Comparison of ENCODE assay signal across 7 mouse cellular contexts in the genomic region with DNA sequence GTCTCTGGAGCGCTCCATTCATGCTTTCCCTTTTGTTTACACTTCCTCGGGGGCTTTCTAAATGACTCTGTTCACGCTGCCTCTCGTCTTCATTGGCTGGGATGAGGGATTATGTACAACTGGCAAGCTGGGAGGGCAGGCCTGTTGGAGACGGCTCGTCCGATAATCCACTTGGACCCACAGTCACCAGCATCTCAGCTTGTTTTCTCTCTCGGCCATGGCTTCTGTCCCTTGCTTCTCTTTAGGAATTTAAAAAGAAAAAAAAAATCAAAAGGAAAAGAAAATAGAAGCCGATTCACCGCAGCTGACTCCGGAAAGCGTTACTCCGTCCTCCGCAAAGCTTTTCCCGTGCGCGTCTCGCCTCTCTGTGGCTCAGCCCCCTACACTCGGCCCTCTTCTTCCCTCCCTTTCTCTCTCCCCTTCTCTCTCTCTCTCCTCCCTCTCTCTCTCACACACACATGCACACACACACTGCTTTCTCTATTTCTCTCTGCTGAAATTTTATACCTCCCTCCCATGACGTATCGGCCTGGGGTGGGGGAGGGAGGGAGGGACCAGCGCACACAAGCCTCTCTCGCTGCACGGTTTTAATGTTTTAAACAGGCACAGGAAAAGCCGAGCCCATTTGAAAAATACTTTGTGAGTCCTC. TPM values are rescaled to one million over a fixed set of nuclear protein-coding genes. Genes with fewer than 3 reads are reported as not detected.
DNase-seq lines count a peak whose midpoint lies in the region; ATAC-seq and TF ChIP-seq lines count a peak whose summit lies in the region.

A gene (minus strand): TSS at position 489 of the 649 bp plus-strand sequence.

- peaks cover 30% of the 10 kb centered on the region for H3K4me1 ChIP-seq in G1E (ENCODE audit: insufficient read depth, low read depth, low read length)
- H3K4me1 ChIP-seq in intestine, embryonic 16.5 days (ENCODE audit: control insufficient read depth, insufficient read depth, low read length) = peaks cover 17% of the 10 kb centered on the region
- peaks cover 23% of the 10 kb centered on the region for H3K4me1 ChIP-seq in olfactory bulb, adult 2 months (ENCODE audit: control insufficient read depth, insufficient read depth, low read length)

- H3K4me2 ChIP-seq in intestine, embryonic 16.5 days (ENCODE audit: low read depth, low read length) = peak within 1 kb of the TSS; percentile 89

- no peaks in the 10 kb centered on the region for H3K9me3 ChIP-seq in G1E (replicated peaks)
- H3K9me3 ChIP-seq in intestine, embryonic 16.5 days (ENCODE audit: control insufficient read depth, low read length) = no peaks in the 10 kb centered on the region

- peak; percentile 29; the same call in 1 of the 2 replicates for TF ChIP-seq POLR2A in olfactory bulb, adult 2 months (IDR thresholded peaks at IDR 0.05; ENCODE audit: insufficient read depth, low read depth, low read length)

- H3K36me3 ChIP-seq in G1E (replicated peaks) = no peaks in the 10 kb centered on the region
- no peaks in the 10 kb centered on the region for H3K36me3 ChIP-seq in intestine, embryonic 16.5 days (ENCODE audit: control insufficient read depth, insufficient read depth, low read length)

- peak within 1 kb of the TSS; percentile 95 for H3K27ac ChIP-seq in intestine, embryonic 16.5 days (ENCODE audit: low read length)
- H3K27ac ChIP-seq in olfactory bulb, adult 2 months (ENCODE audit: insufficient read depth, low read depth, low read length) = peak within 1 kb of the TSS; percentile 87

- TF ChIP-seq CTCF in G1E (IDR thresholded peaks at IDR 0.05; ENCODE audit: low read depth, low read length) = no peak
- TF ChIP-seq CTCF in olfactory bulb, adult 2 months (IDR thresholded peaks at IDR 0.05; ENCODE audit: insufficient read depth, low read depth, low read length) = no peak

- peak within 1 kb of the TSS; percentile 74 for H3K9ac ChIP-seq in intestine, embryonic 16.5 days (ENCODE audit: low read depth, low read length)

- WGBS in intestine, embryonic 16.5 days = under 1% methylated on average over 25 of the region's 25 CpGs
- 2% methylated on average over 25 of the region's 25 CpGs for WGBS in olfactory bulb, adult 2 months

- ATAC-seq in G1E (ENCODE audit: extremely low read depth, insufficient number of reproducible peaks, low FRiP score, poor library complexity, severe bottlenecking) = peak; percentile 41
- ATAC-seq in intestine, embryonic 16.5 days = peak; percentile 75

- DNase-seq in A20 (ENCODE audit: low read depth, low spot score) (peak; percentile 60), G1E (ENCODE audit: low spot score) (peak; percentile 62)
- DNase-seq in cerebellum, postnatal 14 days = peak; percentile 36 to 55
- peak; percentile 39 to 58 for DNase-seq in gastrocnemius, postnatal 4 days (ENCODE audit: low spot score in 2 of 2)
- DNase-seq in lung, adult 18-20 months = peak; percentile 53 to 64

- peaks cover 65% of the 10 kb centered on the region for H3K27me3 ChIP-seq in G1E (ENCODE audit: insufficient read depth, low read length)
- H3K27me3 ChIP-seq in intestine, embryonic 16.5 days (replicated peaks; ENCODE audit: control insufficient read depth, insufficient read depth, low read length) = no peaks in the 10 kb centered on the region

- peak within 1 kb of the TSS; percentile 69 for H3K4me3 ChIP-seq in G1E (ENCODE audit: low read depth, low read length)
- peak within 1 kb of the TSS; percentile 60 for H3K4me3 ChIP-seq in intestine, embryonic 16.5 days (ENCODE audit: low read length)
- peak within 1 kb of the TSS; percentile 80 for H3K4me3 ChIP-seq in olfactory bulb, adult 2 months (ENCODE audit: insufficient read depth, low read depth, low read length)

RNA-seq across cellular contexts. Expression of the gene that starts here (rescaled TPM):
- 0.75 and 0.83 TPM in 2 replicates for total RNA-seq in G1E (2014; fragmentation: Nextera tagmentation)
- total RNA-seq in G1E (2017) = 0.44 and 0.99 TPM in 2 replicates
- 0.14 and 0.15 TPM in 2 replicates for polyA plus RNA-seq in G1E (2012)
- 10 to 100 TPM; 60.7 to 62.6 TPM for total RNA-seq in gastrocnemius, postnatal 4 days (2021)
- polyA plus RNA-seq in intestine, embryonic 16.5 days (2015; fragmentation: Nextera tagmentation; extraction: Ambion mirVana) = 19.0 and 20.6 TPM in 2 replicates
- not detected in 2 replicates for polyA plus RNA-seq in olfactory bulb, adult 2 months (2012; ENCODE audit: insufficient read depth, insufficient read length, low replicate concordance, missing spikeins)

Comparison
In these comparisons a context has a peak if more than half of its experiments do, and no peak if none do; other contexts are left out.
1. Peak in every context shown above with its lines: DNase-seq, ATAC-seq, H3K4me3 ChIP-seq and H3K27ac ChIP-seq.
2. RNA of the gene that starts here (total RNA-seq): 60.7 to 62.6 TPM in gastrocnemius, postnatal 4 days; 0.44 to 0.99 TPM in G1E; every median in the first group is over 10 times any median in the second.
3. RNA of the gene that starts here (polyA plus RNA-seq): 19.0 to 20.6 TPM in intestine, embryonic 16.5 days; 0.14 to 0.15 TPM in G1E and not detected in olfactory bulb, adult 2 months; every median in the first group is over 10 times any median in the second.
4. Peak in DNase-seq, ATAC-seq and H3K4me3 ChIP-seq in G1E; RNA of the gene not detected or under 1 TPM.